Comparison of ENCODE assay signal across 17 mouse cellular contexts in genomic region chr17:83849717-83850116, GRCm38 (mm10). TPM values are rescaled to one million over a fixed set of nuclear protein-coding genes. Genes with fewer than 3 reads are reported as not detected.
DNase-seq lines count a peak whose midpoint lies in the region; ATAC-seq and TF ChIP-seq lines count a peak whose summit lies in the region.
"Had no signal": no experiment of that assay in that cellular context is flagged by ENCODE, and none has a peak within 500 bp of the region (broad histone marks: within the 10 kb centered on the region; RNA-seq: fewer than 3 reads in every experiment).

No protein-coding gene starts in this region.

- ATAC-seq in embryonic facial prominence, embryonic 11.5 days (replicated peaks; ENCODE audit: insufficient number of reproducible peaks, low FRiP score, low TSS enrichment, low read depth): 0 out of 2 replicates have a peak, but pooled peaks have one; percentile 35
- 0 out of 2 replicates have a peak, but pooled peaks have one; percentile 15 for ATAC-seq in hindbrain, embryonic 11.5 days (ENCODE audit: low FRiP score)
- no peak for ATAC-seq in hindbrain, postnatal 0 days
- no peak for ATAC-seq in hindbrain, embryonic 14.5 days (ENCODE audit: low FRiP score)
- ATAC-seq in midbrain, postnatal 0 days (ENCODE audit: low FRiP score): no peak
- ATAC-seq: intestine, postnatal 0 days; liver, embryonic 12.5 days had no signal

- H3K27me3 ChIP-seq in embryonic facial prominence, embryonic 11.5 days (ENCODE audit: control insufficient read depth, insufficient read depth, low read length): no peaks in the 10 kb centered on the region
- no peaks in the 10 kb centered on the region for H3K27me3 ChIP-seq in embryonic facial prominence, embryonic 10.5 days (replicated peaks; ENCODE audit: low read depth, poor library complexity, severe bottlenecking)
- no peaks in the 10 kb centered on the region for H3K27me3 ChIP-seq in hindbrain, embryonic 11.5 days (ENCODE audit: control insufficient read depth, insufficient read depth, low read length)
- no peaks in the 10 kb centered on the region for H3K27me3 ChIP-seq in hindbrain, postnatal 0 days (ENCODE audit: insufficient read depth, low read length)
- H3K27me3 ChIP-seq in hindbrain, embryonic 14.5 days (ENCODE audit: control insufficient read depth, insufficient read depth, low read length): no peaks in the 10 kb centered on the region
- no peaks in the 10 kb centered on the region for H3K27me3 ChIP-seq in midbrain, postnatal 0 days (ENCODE audit: insufficient read depth, low read length)
- H3K27me3 ChIP-seq: liver, embryonic 12.5 days; stomach, embryonic 15.5 days had no signal

- no peak for DNase-seq in embryonic facial prominence, embryonic 11.5 days (ENCODE audit: low spot score)
- no peak for DNase-seq in embryonic facial prominence, embryonic 10.5 days (ENCODE audit: low spot score)
- DNase-seq in hindbrain, embryonic 11.5 days (ENCODE audit: low spot score): no peak
- no peak for DNase-seq in hindbrain, postnatal 0 days (ENCODE audit: low spot score)
- DNase-seq in hindbrain, embryonic 14.5 days (ENCODE audit: low spot score): no peak
- no peak for DNase-seq in midbrain, postnatal 0 days (ENCODE audit: low spot score)
- no peak for DNase-seq in ovary, postnatal 10 days (ENCODE audit: low spot score)
- DNase-seq in Muller cell, postnatal 12 days (ENCODE audit: inconsistent ontology term): no peak

- H3K4me2 ChIP-seq in embryonic facial prominence, embryonic 11.5 days (ENCODE audit: low read depth, low read length): no peak overlapping the region
- no peak overlapping the region for H3K4me2 ChIP-seq in hindbrain, embryonic 11.5 days (replicated peaks; ENCODE audit: low read depth, low read length)
- no peak overlapping the region for H3K4me2 ChIP-seq in hindbrain, postnatal 0 days (ENCODE audit: low read depth, low read length)
- H3K4me2 ChIP-seq in hindbrain, embryonic 14.5 days (replicated peaks): no peak overlapping the region
- H3K4me2 ChIP-seq in midbrain, postnatal 0 days (ENCODE audit: low read depth, low read length, poor library complexity, severe bottlenecking): no peak overlapping the region

- H3K9me3 ChIP-seq in embryonic facial prominence, embryonic 11.5 days (replicated peaks; ENCODE audit: control insufficient read depth, low read length): no peaks in the 10 kb centered on the region
- H3K9me3 ChIP-seq in embryonic facial prominence, embryonic 10.5 days: no peaks in the 10 kb centered on the region
- H3K9me3 ChIP-seq in hindbrain, embryonic 11.5 days (ENCODE audit: control insufficient read depth, low read length): no peaks in the 10 kb centered on the region
- no peaks in the 10 kb centered on the region for H3K9me3 ChIP-seq in hindbrain, postnatal 0 days (ENCODE audit: low read length)
- no peaks in the 10 kb centered on the region for H3K9me3 ChIP-seq in hindbrain, embryonic 14.5 days (ENCODE audit: control insufficient read depth, low read length)
- no peaks in the 10 kb centered on the region for H3K9me3 ChIP-seq in midbrain, postnatal 0 days (ENCODE audit: low read length)
- H3K9me3 ChIP-seq: heart, embryonic 13.5 days; liver, embryonic 12.5 days; stomach, embryonic 15.5 days had no signal

- TF ChIP-seq CTCF in hindbrain, postnatal 0 days (IDR thresholded peaks at IDR 0.05; ENCODE audit: low read depth): no peak
- no peak for TF ChIP-seq CTCF in midbrain, postnatal 0 days (IDR thresholded peaks at IDR 0.05)

- H3K27ac ChIP-seq in embryonic facial prominence, embryonic 11.5 days (replicated peaks; ENCODE audit: low read depth, low read length): no peak overlapping the region
- no peak overlapping the region for H3K27ac ChIP-seq in embryonic facial prominence, embryonic 10.5 days (replicated peaks)
- no peak overlapping the region for H3K27ac ChIP-seq in hindbrain, embryonic 11.5 days (ENCODE audit: low read depth, low read length)
- no peak overlapping the region for H3K27ac ChIP-seq in hindbrain, postnatal 0 days
- peak overlapping the region; percentile 35; the same call in 1 of the 2 replicates for H3K27ac ChIP-seq in hindbrain, embryonic 14.5 days
- 0 out of 2 replicates have a peak overlapping the region, but pooled peaks have one; percentile 32 for H3K27ac ChIP-seq in midbrain, postnatal 0 days (ENCODE audit: low read depth, low read length)
- H3K27ac ChIP-seq: heart, embryonic 13.5 days; kidney, postnatal 0 days; layer of hippocampus, adult 2 months; liver, embryonic 12.5 days; macrophage; stomach, embryonic 15.5 days had no signal

- 80% methylated on average over 5 of the region's 5 CpGs for WGBS in embryonic facial prominence, embryonic 11.5 days
- 76% methylated on average over 5 of the region's 5 CpGs for WGBS in embryonic facial prominence, embryonic 10.5 days
- 83% methylated on average over 5 of the region's 5 CpGs for WGBS in hindbrain, embryonic 11.5 days
- 87% methylated on average over 5 of the region's 5 CpGs for WGBS in hindbrain, postnatal 0 days
- WGBS in hindbrain, embryonic 14.5 days: 81% methylated on average over 5 of the region's 5 CpGs
- 87% methylated on average over 5 of the region's 5 CpGs for WGBS in midbrain, postnatal 0 days

- H3K9ac ChIP-seq in embryonic facial prominence, embryonic 11.5 days (replicated peaks; ENCODE audit: low read length): no peak overlapping the region
- H3K9ac ChIP-seq in hindbrain, embryonic 11.5 days (ENCODE audit: low read depth, low read length): no peak overlapping the region
- H3K9ac ChIP-seq in hindbrain, postnatal 0 days (replicated peaks; ENCODE audit: low read length): no peak overlapping the region
- H3K9ac ChIP-seq in hindbrain, embryonic 14.5 days: no peak overlapping the region
- H3K9ac ChIP-seq in midbrain, postnatal 0 days (replicated peaks; ENCODE audit: low read length, poor library complexity, severe bottlenecking): no peak overlapping the region
- H3K9ac ChIP-seq: liver, embryonic 12.5 days; lung, embryonic 14.5 days; stomach, embryonic 15.5 days had no signal

- H3K4me3 ChIP-seq in embryonic facial prominence, embryonic 11.5 days (ENCODE audit: low read depth, low read length): no peak overlapping the region
- H3K4me3 ChIP-seq in embryonic facial prominence, embryonic 10.5 days: no peak overlapping the region
- H3K4me3 ChIP-seq in hindbrain, embryonic 11.5 days (ENCODE audit: low read depth, low read length): no peak overlapping the region
- no peak overlapping the region for H3K4me3 ChIP-seq in hindbrain, postnatal 0 days (ENCODE audit: low read length)
- no peak overlapping the region for H3K4me3 ChIP-seq in hindbrain, embryonic 14.5 days (replicated peaks; ENCODE audit: low read length)
- H3K4me3 ChIP-seq in midbrain, postnatal 0 days (ENCODE audit: low read depth, low read length): no peak overlapping the region
- H3K4me3 ChIP-seq: heart, embryonic 13.5 days; layer of hippocampus, adult 2 months; liver, embryonic 12.5 days; stomach, embryonic 15.5 days had no signal

- no peaks in the 10 kb centered on the region; the same call in 1 of the 2 replicates for H3K4me1 ChIP-seq in embryonic facial prominence, embryonic 11.5 days (ENCODE audit: control insufficient read depth, insufficient read depth, low read length)
- H3K4me1 ChIP-seq in embryonic facial prominence, embryonic 10.5 days: peaks cover 30% of the 10 kb centered on the region
- no peaks in the 10 kb centered on the region for H3K4me1 ChIP-seq in hindbrain, embryonic 11.5 days (replicated peaks; ENCODE audit: control insufficient read depth, insufficient read depth, low read length)
- no peaks in the 10 kb centered on the region for H3K4me1 ChIP-seq in hindbrain, postnatal 0 days (ENCODE audit: insufficient read depth, low read length)
- peaks cover 7% of the 10 kb centered on the region for H3K4me1 ChIP-seq in hindbrain, embryonic 14.5 days (replicated peaks; ENCODE audit: control insufficient read depth, insufficient read depth, low read length)
- H3K4me1 ChIP-seq in midbrain, postnatal 0 days (ENCODE audit: insufficient read depth, low read length): peaks cover 7% of the 10 kb centered on the region; the same call in 1 of the 2 replicates
- H3K4me1 ChIP-seq: stomach, embryonic 15.5 days had no signal

- H3K36me3 ChIP-seq in embryonic facial prominence, embryonic 11.5 days (replicated peaks; ENCODE audit: control insufficient read depth, insufficient read depth, low read depth, low read length): no peaks in the 10 kb centered on the region
- no peaks in the 10 kb centered on the region for H3K36me3 ChIP-seq in embryonic facial prominence, embryonic 10.5 days (replicated peaks)
- H3K36me3 ChIP-seq in hindbrain, embryonic 11.5 days (ENCODE audit: control insufficient read depth, insufficient read depth, low read length): no peaks in the 10 kb centered on the region
- H3K36me3 ChIP-seq in hindbrain, postnatal 0 days (ENCODE audit: insufficient read depth, low read length): no peaks in the 10 kb centered on the region
- no peaks in the 10 kb centered on the region for H3K36me3 ChIP-seq in hindbrain, embryonic 14.5 days (replicated peaks; ENCODE audit: control insufficient read depth, insufficient read depth)
- H3K36me3 ChIP-seq in midbrain, postnatal 0 days (ENCODE audit: insufficient read depth, low read length): no peaks in the 10 kb centered on the region
- H3K36me3 ChIP-seq: heart, embryonic 13.5 days; liver, embryonic 12.5 days; stomach, embryonic 15.5 days had no signal

RNA-seq across cellular contexts. Expression of gene Haao, which starts 2.0 kb away (rescaled TPM):
- polyA plus RNA-seq in embryonic facial prominence, embryonic 11.5 days (2014; fragmentation: Nextera tagmentation; extraction: Ambion mirVana): 0.31 and 0.39 TPM in 2 replicates
- not detected in 2 replicates for polyA plus RNA-seq in embryonic facial prominence, embryonic 10.5 days (2016; fragmentation: Nextera tagmentation; extraction: Ambion mirVana)
- 0.18 TPM in 1 of 2 replicates, not detected in the other for polyA plus RNA-seq in hindbrain, embryonic 11.5 days (2014; fragmentation: Nextera tagmentation; extraction: Ambion mirVana)
- total RNA-seq in hindbrain, postnatal 0 days (2014; rRNA removed): 0.65 and 1.3 TPM in 2 replicates
- 0.28 and 0.76 TPM in 2 replicates for polyA plus RNA-seq in hindbrain, postnatal 0 days (2015; fragmentation: Nextera tagmentation; extraction: Ambion mirVana)
- not detected in 2 replicates for polyA plus RNA-seq in hindbrain, embryonic 14.5 days (2014; fragmentation: Nextera tagmentation; extraction: Ambion mirVana)
- not detected in 2 replicates for total RNA-seq in midbrain, postnatal 0 days (2014; rRNA removed)
- polyA plus RNA-seq in midbrain, postnatal 0 days (2015; fragmentation: Nextera tagmentation; extraction: Ambion mirVana): 0.23 and 0.56 TPM in 2 replicates
- total RNA-seq: gastrocnemius, postnatal 25 days; layer of hippocampus, adult 2 months had no signal

Comparison
In these comparisons a context has a peak if more than half of its experiments do, and no peak if none do; other contexts are left out.
1. ATAC-seq: peak in embryonic facial prominence, embryonic 11.5 days (single experiment) and hindbrain, embryonic 11.5 days (single experiment); none in hindbrain, postnatal 0 days (single experiment), hindbrain, embryonic 14.5 days (single experiment) and midbrain, postnatal 0 days (single experiment).
2. H3K27ac ChIP-seq: peak in hindbrain, embryonic 14.5 days (single experiment) and midbrain, postnatal 0 days (single experiment); none in embryonic facial prominence, embryonic 11.5 days (single experiment), embryonic facial prominence, embryonic 10.5 days (single experiment), hindbrain, embryonic 11.5 days (single experiment) and hindbrain, postnatal 0 days (single experiment).